Comparison of ENCODE assay signal across 29 mouse cellular contexts in the genomic region with DNA sequence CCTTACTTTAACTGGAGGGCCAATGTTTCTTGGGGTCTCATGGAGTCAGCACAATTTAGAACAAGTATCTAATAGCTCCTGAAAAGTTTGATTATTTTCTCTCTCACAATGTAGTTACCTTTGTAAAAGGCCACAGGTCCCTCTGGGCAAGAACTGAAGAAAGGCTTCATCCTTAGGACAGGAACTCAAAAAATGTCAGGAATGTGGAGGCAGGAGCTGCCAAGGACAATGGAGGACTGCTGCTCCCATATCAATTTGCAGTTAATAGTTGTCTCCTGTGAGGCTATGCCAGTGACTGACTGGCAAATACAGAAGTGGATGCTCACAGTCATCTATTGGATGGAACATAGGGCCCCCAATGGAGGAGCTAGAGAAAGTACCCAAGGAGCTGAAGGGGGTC.
"Had no signal": no experiment of that assay in that cellular context is flagged by ENCODE, and none has a peak within 500 bp of the region (broad histone marks: within the 10 kb centered on the region; RNA-seq: fewer than 3 reads in every experiment).

No protein-coding gene starts in this region.

- H3K4me1 ChIP-seq: hindbrain, embryonic 10.5 days; hindbrain, embryonic 12.5 days; intestine, embryonic 15.5 days; limb, embryonic 10.5 days; limb, embryonic 12.5 days; liver, embryonic 13.5 days; liver, embryonic 15.5 days had no signal

- H3K27me3 ChIP-seq: hindbrain, embryonic 12.5 days; intestine, embryonic 15.5 days; limb, embryonic 12.5 days; liver, embryonic 13.5 days; liver, embryonic 15.5 days had no signal

- H3K4me2 ChIP-seq: heart, embryonic 11.5 days; hindbrain, embryonic 12.5 days; hindbrain, embryonic 14.5 days; intestine, embryonic 15.5 days; limb, embryonic 12.5 days; liver, embryonic 11.5 days; liver, embryonic 13.5 days; liver, embryonic 15.5 days had no signal

- H3K9ac ChIP-seq: hindbrain, embryonic 12.5 days; hindbrain, embryonic 14.5 days; intestine, embryonic 15.5 days; limb, embryonic 12.5 days; liver, embryonic 13.5 days; liver, embryonic 15.5 days; liver, postnatal 0 days had no signal

- H3K36me3 ChIP-seq: intestine, embryonic 15.5 days; liver, embryonic 13.5 days had no signal

- H3K9me3 ChIP-seq: hindbrain, embryonic 12.5 days; intestine, embryonic 15.5 days; limb, embryonic 10.5 days; liver, embryonic 13.5 days; liver, embryonic 15.5 days had no signal

- DNase-seq: gastrocnemius, adult 2 months; gastrocnemius, postnatal 10 days; gastrocnemius, postnatal 25 days; heart, adult 11 months; heart, adult 2 months; heart, postnatal 10 days; heart, postnatal 4 days; kidney, adult 18-20 months; kidney, adult 8-10 months; kidney, postnatal 10 days; kidney, postnatal 25 days; kidney, postnatal 4 days; liver; liver, embryonic 13.5 days; liver, postnatal 0 days had no signal

- H3K4me3 ChIP-seq: gastrocnemius, adult 2 months; heart, adult 2 months; hindbrain, embryonic 10.5 days; hindbrain, embryonic 12.5 days; intestine, embryonic 15.5 days; layer of hippocampus, adult 2 months; left cerebral cortex, adult 2 months; limb, embryonic 10.5 days; limb, embryonic 12.5 days; liver, embryonic 13.5 days; liver, embryonic 15.5 days had no signal

- H3K27ac ChIP-seq: gastrocnemius, adult 2 months; heart, adult 2 months; hindbrain, embryonic 10.5 days; hindbrain, embryonic 12.5 days; hindbrain, embryonic 14.5 days; intestine, embryonic 15.5 days; layer of hippocampus, adult 2 months; left cerebral cortex, adult 2 months; limb, embryonic 10.5 days; limb, embryonic 12.5 days; liver, embryonic 13.5 days; liver, embryonic 15.5 days had no signal

- ATAC-seq: hindbrain, embryonic 16.5 days; inflammation-experienced regulatory T-cells, adult 6 months; intestine, embryonic 15.5 days; intestine, postnatal 0 days; liver, postnatal 0 days had no signal
